Mouse (Mus musculus): ENCODE data around the gene Rnf213. TPM values are rescaled to one million over a fixed set of nuclear protein-coding genes. Genes with fewer than 3 reads are reported as not detected.
"Not testable (repeated sequence)": the region's sequence is repeated elsewhere in the genome, so short reads cannot be mapped to it uniquely, and the experiment has no call there.

Rnf213 gene
- total RNA-seq, 1 experiment: 37.3 TPM

- peaks cover 0 to 8% of the 10 kb centered on the region in 2 experiments; a peak in 2 of 4 replicates for H3K4me1 ChIP-seq (ENCODE audit: control insufficient read depth in 2 of 2, insufficient read depth in 2 of 2, low read length in 2 of 2, poor library complexity in 1 of 2)
- in situ Hi-C loops (cut with MboI; ENCODE audit: low sequenced_read_pairs in 2 of 2, unreplicated experiment in 2 of 2): no loop called here
- DNase-seq (ENCODE audit: low read depth, low spot score): no peak
- H3K9ac ChIP-seq (ENCODE audit: insufficient read depth, low read depth, low read length, poor library complexity, severe bottlenecking): no peak overlapping the region
- H3K9me3 ChIP-seq (ENCODE audit: control insufficient read depth, insufficient read depth, low read depth, low read length): no peaks in the 10 kb centered on the region
- H3K36me3 ChIP-seq (ENCODE audit: control insufficient read depth, insufficient read depth, low read length, poor library complexity, severe bottlenecking): no peaks in the 10 kb centered on the region
- H3K27ac ChIP-seq (ENCODE audit: insufficient read depth, low read depth, low read length, poor library complexity, severe bottlenecking): no peak overlapping the region
- H3K4me3 ChIP-seq (ENCODE audit: insufficient read depth in 1 of 2, low read depth in 1 of 2, low read length in 2 of 2, poor library complexity in 1 of 2, severe bottlenecking in 1 of 2): no peak overlapping the region
- no peak for TF ChIP-seq MAFK (IDR thresholded peaks at IDR 0.05; ENCODE audit: insufficient read depth, low read depth, low read length)
These were observed 6.6 kb upstream of the Rnf213 start for GRCm38 (mm10) chr11:119386306-119386705.

GRCm38 (mm10) chr11:119387273-119387672 is 5.6 kb upstream of the Rnf213 start:
- DNase-seq (ENCODE audit: low read depth, low spot score): not testable (repeated sequence)

GRCm38 (mm10) chr11:119389851-119390270 is 3.0 kb upstream of the Rnf213 start:
- peak overlapping the region; percentile 60 to 63 for H3K4me3 ChIP-seq (ENCODE audit: insufficient read depth in 1 of 2, low read depth in 1 of 2, low read length in 2 of 2, poor library complexity in 1 of 2, severe bottlenecking in 1 of 2)
- H3K27ac ChIP-seq (ENCODE audit: insufficient read depth, low read depth, low read length, poor library complexity, severe bottlenecking): no peak overlapping the region
- peak; percentile 63; the same call in 1 of the 2 replicates for TF ChIP-seq CHD2 (IDR thresholded peaks at IDR 0.05; ENCODE audit: low read depth, low read length)
- no peak for TF ChIP-seq MAFK (IDR thresholded peaks at IDR 0.05; ENCODE audit: insufficient read depth, low read depth, low read length)
- no peak for DNase-seq (ENCODE audit: low read depth, low spot score)
- H3K9me3 ChIP-seq (ENCODE audit: control insufficient read depth, insufficient read depth, low read depth, low read length): no peaks in the 10 kb centered on the region
- no peaks in the 10 kb centered on the region for H3K36me3 ChIP-seq (ENCODE audit: control insufficient read depth, insufficient read depth, low read length, poor library complexity, severe bottlenecking)
- in situ Hi-C loops (cut with MboI; ENCODE audit: low sequenced_read_pairs in 2 of 2, unreplicated experiment in 2 of 2): no loop called here
- peak overlapping the region; percentile 58 for H3K9ac ChIP-seq (ENCODE audit: insufficient read depth, low read depth, low read length, poor library complexity, severe bottlenecking)
- peaks cover 1 to 28% of the 10 kb centered on the region in 2 experiments; a peak in 2 of 4 replicates for H3K4me1 ChIP-seq (ENCODE audit: control insufficient read depth in 2 of 2, insufficient read depth in 2 of 2, low read length in 2 of 2, poor library complexity in 1 of 2)

More at GRCm38 (mm10) chr11:119387273-119387672, 5.6 kb upstream of the Rnf213 start:
- H3K9me3 ChIP-seq (ENCODE audit: control insufficient read depth, insufficient read depth, low read depth, low read length); H3K4me3 ChIP-seq (ENCODE audit: insufficient read depth in 1 of 2, low read depth in 1 of 2, low read length in 2 of 2, poor library complexity in 1 of 2, severe bottlenecking in 1 of 2); H3K36me3 ChIP-seq (ENCODE audit: control insufficient read depth, insufficient read depth, low read length, poor library complexity, severe bottlenecking); in situ Hi-C loops (cut with MboI; ENCODE audit: low sequenced_read_pairs in 2 of 2, unreplicated experiment in 2 of 2); H3K27ac ChIP-seq (ENCODE audit: insufficient read depth, low read depth, low read length, poor library complexity, severe bottlenecking); H3K9ac ChIP-seq (ENCODE audit: insufficient read depth, low read depth, low read length, poor library complexity, severe bottlenecking): not testable (repeated sequence)
- peaks cover 0 to 13% of the 10 kb centered on the region in 2 experiments; a peak in 2 of 4 replicates for H3K4me1 ChIP-seq (ENCODE audit: control insufficient read depth in 2 of 2, insufficient read depth in 2 of 2, low read length in 2 of 2, poor library complexity in 1 of 2)

- Histone ChIP-seq H3K4me1 (ENCODE audit: control insufficient read depth in 2 of 2, insufficient read depth in 2 of 2, low read length in 2 of 2, poor library complexity in 1 of 2) (peaks cover 4 to 31% of the 10 kb centered on the region in 2 experiments; a peak in 2 of 4 replicates), H3K36me3 (ENCODE audit: control insufficient read depth, insufficient read depth, low read length, poor library complexity, severe bottlenecking) (no peaks in the 10 kb centered on the region), H3K4me3 (ENCODE audit: insufficient read depth in 1 of 2, low read depth in 1 of 2, low read length in 2 of 2, poor library complexity in 1 of 2, severe bottlenecking in 1 of 2) (peak overlapping the region; percentile 60 to 63), H3K9ac (ENCODE audit: insufficient read depth, low read depth, low read length, poor library complexity, severe bottlenecking) (peak overlapping the region; percentile 58), H3K9me3 (ENCODE audit: control insufficient read depth, insufficient read depth, low read depth, low read length) (no peaks in the 10 kb centered on the region), H3K27ac (ENCODE audit: insufficient read depth, low read depth, low read length, poor library complexity, severe bottlenecking) (no peak overlapping the region)
- no peak for DNase-seq (ENCODE audit: low read depth, low spot score)
- TF ChIP-seq HCFC1 (IDR thresholded peaks at IDR 0.05; ENCODE audit: borderline replicate concordance, insufficient read depth, low read length): no peak
- TF ChIP-seq ZC3H11A (IDR thresholded peaks at IDR 0.05; ENCODE audit: borderline replicate concordance, low read depth, low read length): no peak
- in situ Hi-C loops (cut with MboI; ENCODE audit: low sequenced_read_pairs in 2 of 2, unreplicated experiment in 2 of 2): no loop called here
These were observed 2.3 kb upstream of the Rnf213 start for GRCm38 (mm10) chr11:119390271-119391231.

GRCm38 (mm10) chr11:119391386-119392000 is 1.4 kb upstream of the Rnf213 start:
- in situ Hi-C loops (cut with MboI; ENCODE audit: low sequenced_read_pairs in 2 of 2, unreplicated experiment in 2 of 2): no loop called here
- H3K4me3 ChIP-seq (ENCODE audit: insufficient read depth in 1 of 2, low read depth in 1 of 2, low read length in 2 of 2, poor library complexity in 1 of 2, severe bottlenecking in 1 of 2): peak overlapping the region; percentile 1 to 15; a peak in 2 of 4 replicates

More at GRCm38 (mm10) chr11:119391386-119392000, 1.4 kb upstream of the Rnf213 start:
- no peaks in the 10 kb centered on the region for H3K36me3 ChIP-seq (ENCODE audit: control insufficient read depth, insufficient read depth, low read length, poor library complexity, severe bottlenecking)
- peaks cover 10 to 39% of the 10 kb centered on the region in 2 experiments; a peak in 3 of 4 replicates for H3K4me1 ChIP-seq (ENCODE audit: control insufficient read depth in 2 of 2, insufficient read depth in 2 of 2, low read length in 2 of 2, poor library complexity in 1 of 2)
- H3K9me3 ChIP-seq (ENCODE audit: control insufficient read depth, insufficient read depth, low read depth, low read length): no peaks in the 10 kb centered on the region
- DNase-seq (ENCODE audit: low read depth, low spot score): no peak
- no peak overlapping the region for H3K27ac ChIP-seq (ENCODE audit: insufficient read depth, low read depth, low read length, poor library complexity, severe bottlenecking)
- no peak overlapping the region for H3K9ac ChIP-seq (ENCODE audit: insufficient read depth, low read depth, low read length, poor library complexity, severe bottlenecking)
- TF ChIP-seq ZNF384 (IDR thresholded peaks at IDR 0.05; ENCODE audit: low read depth, low read length) (no peak), MAFK (IDR thresholded peaks at IDR 0.05; ENCODE audit: insufficient read depth, low read depth, low read length) (no peak), CHD2 (IDR thresholded peaks at IDR 0.05; ENCODE audit: low read depth, low read length) (no peak), ZC3H11A (IDR thresholded peaks at IDR 0.05; ENCODE audit: borderline replicate concordance, low read depth, low read length) (no peak), HCFC1 (IDR thresholded peaks at IDR 0.05; ENCODE audit: borderline replicate concordance, insufficient read depth, low read length) (no peak)

Data from ES-E14 (cell line).